Mouse (Mus musculus) E14TG2a.4 (cell line): Measurements from ENCODE around the gene Hectd4.

Experiments
- CTCF ChIP-seq: conservative IDR thresholded peaks from 2 replicates; pipeline ENCODE4 v1.5.1; 2014; ENCODE audit warnings: low read length
- NANOG ChIP-seq: IDR thresholded peaks from 2 replicates; pipeline ENCODE4 v1.6.1; 2014; ENCODE audit warnings: borderline replicate concordance, low read length, mixed read lengths

DNA sequence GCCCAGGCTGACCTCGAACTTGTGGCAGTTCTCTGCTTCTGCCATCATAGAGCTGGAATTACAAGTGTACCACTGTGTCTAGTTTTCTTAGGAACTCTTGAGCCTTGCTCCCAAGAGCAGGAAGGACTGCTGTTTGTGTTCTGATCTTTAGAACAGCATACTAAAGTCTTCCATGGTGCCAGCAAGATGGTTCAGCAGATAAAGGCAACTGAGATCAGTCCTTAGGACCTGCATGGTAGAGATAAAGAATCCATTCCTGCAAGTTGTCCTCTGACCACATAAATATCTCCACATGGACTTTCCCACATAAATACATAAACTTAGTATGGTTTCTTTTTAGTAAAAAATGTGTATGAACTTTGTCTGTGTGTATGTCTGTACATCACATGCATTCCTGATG is 22.7 kb downstream of the Hectd4 start:
- no peak for TF ChIP-seq CTCF
- no peak for TF ChIP-seq NANOG
